Mouse (Mus musculus) C2C12 (cell line): Measurements from ENCODE around the gene Ttc33. TPM values are rescaled to one million over a fixed set of nuclear protein-coding genes. Genes with fewer than 3 reads are reported as not detected.

Source experiments
- H3K27me3 ChIP-seq: one replicate; pipeline ENCODE4 v1.6.1; 2011; ENCODE audit not compliant: control insufficient read depth, insufficient read depth, insufficient read length
- H3K36me3 ChIP-seq: one replicate; pipeline ENCODE4 v1.6.1; 2011; ENCODE audit not compliant: control insufficient read depth, insufficient read depth
- H3K4me3 ChIP-seq: one replicate; pipeline ENCODE4 v1.5.1; 2011; ENCODE audit warnings: mild to moderate bottlenecking, control low read depth; ENCODE audit not compliant: poor library complexity, insufficient read depth, severe bottlenecking
- H3K79me2 ChIP-seq: one replicate; pipeline ENCODE4 v1.6.1; 2011; ENCODE audit not compliant: control insufficient read depth, insufficient read depth
- H3K79me3 ChIP-seq: one replicate; pipeline ENCODE4 v1.6.1; 2011; ENCODE audit warnings: low read depth, control low read depth
- H3ac ChIP-seq: one replicate; pipeline ENCODE3; 2011; ENCODE audit warnings: low read depth; ENCODE audit not compliant: control insufficient read depth, insufficient read length
- CEBPB ChIP-seq: IDR thresholded peaks from one replicate; pipeline ENCODE4 v1.6.1; 2011; ENCODE audit warnings: low read depth, mild to moderate bottlenecking, control low read depth, moderate library complexity
- CTCF ChIP-seq: IDR thresholded peaks from one replicate; pipeline ENCODE4 v1.5.1; 2011; ENCODE audit not compliant: control insufficient read depth, insufficient read depth, insufficient read length
- FOSL1 ChIP-seq: IDR thresholded peaks from one replicate; pipeline ENCODE4 v1.8.0; 2011; ENCODE audit warnings: mild to moderate bottlenecking, low read length; ENCODE audit not compliant: poor library complexity, insufficient read depth, severe bottlenecking
- MAX ChIP-seq: IDR thresholded peaks from one replicate; pipeline ENCODE4 v1.6.1; 2011; ENCODE audit warnings: mild to moderate bottlenecking, control low read depth
- MYOD1 ChIP-seq: IDR thresholded peaks from one replicate; pipeline ENCODE4 v1.6.1; 2011; ENCODE audit warnings: low read depth; ENCODE audit not compliant: control insufficient read depth, insufficient read length
- MYOG ChIP-seq: IDR thresholded peaks from one replicate; pipeline ENCODE4 v1.6.1; 2011; ENCODE audit not compliant: control insufficient read depth, insufficient read length; ENCODE audit errors: extremely low read depth
- USF1 ChIP-seq: IDR thresholded peaks from one replicate; pipeline ENCODE4 v1.6.1; 2011; ENCODE audit warnings: low read depth, mild to moderate bottlenecking, control low read depth, moderate library complexity
- polyA plus RNA-seq: library from polyadenylated mRNA; unstranded; fragments of >200 nt; fragmentation: generic; extraction: Trizol; gene quantifications from one replicate; pipeline ENCODE4 v1.2.1, GENCODE M21; 2012; ENCODE audit warnings: missing spikeins

Gene Ttc33
- polyA plus RNA-seq, 1 experiment = 15.8 TPM

GRCm38 (mm10) chr15:5243959-5244905 is 58.9 kb downstream of the Ttc33 start, which contains the start of gene Ptger4:
Ptger4 (minus strand) TSS chr15:5244187.
- H3K36me3 ChIP-seq = no peaks in the 10 kb centered on the region
- no peaks in the 10 kb centered on the region for H3K27me3 ChIP-seq
- peaks cover 19% of the 10 kb centered on the region for H3K79me3 ChIP-seq
- H3K4me3 ChIP-seq = peak within 1 kb of the TSS; percentile 60
- TF ChIP-seq MAX (peak; percentile 10), FOSL1 (no peak), MYOD1 (no peak), USF1 (no peak), CEBPB (no peak), CTCF (no peak)
- H3ac ChIP-seq = peak within 1 kb of the TSS; percentile 73
- H3K79me2 ChIP-seq = peaks cover 47% of the 10 kb centered on the region

- H3K36me3 ChIP-seq = no peaks in the 10 kb centered on the region
- TF ChIP-seq CEBPB (no peak), USF1 (no peak), MAX (no peak), FOSL1 (no peak), MYOD1 (no peak), MYOG (no peak), CTCF (no peak)
- no peak overlapping the region for H3K4me3 ChIP-seq
- H3K79me2 ChIP-seq = no peaks in the 10 kb centered on the region
- no peaks in the 10 kb centered on the region for H3K27me3 ChIP-seq
- no peaks in the 10 kb centered on the region for H3K79me3 ChIP-seq
- H3ac ChIP-seq = no peak overlapping the region
Observed at GRCm38 (mm10) chr15:5250182-5250581, 64.9 kb downstream of the Ttc33 start.

- no peak for TF ChIP-seq MAX
- no peaks in the 10 kb centered on the region for H3K79me3 ChIP-seq
Observed at GRCm38 (mm10) chr15:5260183-5260582, 74.9 kb downstream of the Ttc33 start.

GRCm38 (mm10) chr15:5261004-5261403 is 75.7 kb downstream of the Ttc33 start:
- Histone ChIP-seq H3ac (no peak overlapping the region), H3K79me2 (no peaks in the 10 kb centered on the region), H3K27me3 (no peaks in the 10 kb centered on the region), H3K4me3 (no peak overlapping the region), H3K36me3 (no peaks in the 10 kb centered on the region), H3K79me3 (no peaks in the 10 kb centered on the region)
- TF ChIP-seq FOSL1 (no peak), CEBPB (no peak), MYOG (no peak), CTCF (no peak), USF1 (no peak), MYOD1 (no peak), MAX (no peak)

More at GRCm38 (mm10) chr15:5260183-5260582, 74.9 kb downstream of the Ttc33 start:
- Histone ChIP-seq H3K27me3 (no peaks in the 10 kb centered on the region), H3K36me3 (no peaks in the 10 kb centered on the region), H3K4me3 (no peak overlapping the region), H3K79me2 (no peaks in the 10 kb centered on the region), H3ac (no peak overlapping the region)

GRCm38 (mm10) chr15:5262095-5262667 is 76.9 kb downstream of the Ttc33 start:
- Histone ChIP-seq H3K79me2 (no peaks in the 10 kb centered on the region), H3K36me3 (no peaks in the 10 kb centered on the region), H3ac (no peak overlapping the region), H3K27me3 (no peaks in the 10 kb centered on the region), H3K4me3 (no peak overlapping the region), H3K79me3 (no peaks in the 10 kb centered on the region)
- no peak for TF ChIP-seq FOSL1
- TF ChIP-seq MYOD1 = no peak
- TF ChIP-seq USF1 = no peak
- TF ChIP-seq MAX = no peak
- TF ChIP-seq CTCF = no peak
- TF ChIP-seq CEBPB = no peak
- no peak for TF ChIP-seq MYOG
